Mouse (Mus musculus) gastrocnemius, adult 2 months (tissue): ENCODE measurements at regions not wholly inside any gene's neighbourhood (a gene's known extent, or its start where the extent isn't known, plus 50 kb on each side); places are given as distances from the start of the nearest gene placed in this dataset.

Experiments used
- DNase-seq: peaks from one replicate; pipeline ENCODE4 v3.0.0; 2022
- H3K27ac ChIP-seq: fragments of 200-600 bp; 2 replicates; pipeline ENCODE4 v1.8.1; 2022; ENCODE audit warnings: mild to moderate bottlenecking
- H3K4me3 ChIP-seq: fragments of 200-600 bp; 2 replicates; pipeline ENCODE4 v1.8.1; 2022; ENCODE audit warnings: mild to moderate bottlenecking, moderate library complexity
- CTCF ChIP-seq: fragments of 200-600 bp; IDR thresholded peaks from 2 replicates; pipeline ENCODE4 v1.8.1; 2022; ENCODE audit warnings: antibody characterized with exemption, mild to moderate bottlenecking, moderate library complexity
- intact Hi-C: fragments of 180-260 bp; cut with DNase I; formaldehyde crosslinking; loops from one replicate; pipeline ENCODE4 v1.15.1; 2025

GRCm38 (mm10) chr14:114694930-114695329 lies 397.1 kb upstream of the Gpc5 start:
- no peak for TF ChIP-seq CTCF
- intact Hi-C loops: no loop called here

GRCm38 (mm10) chr14:114697543-114697942 lies 394.5 kb upstream of the Gpc5 start:
- no peak overlapping the region for H3K27ac ChIP-seq
- H3K4me3 ChIP-seq: no peak overlapping the region
- TF ChIP-seq CTCF: no peak
- intact Hi-C loops: no loop called here
- DNase-seq: no peak

More at GRCm38 (mm10) chr14:114694930-114695329, 397.1 kb upstream of the Gpc5 start:
- no peak for DNase-seq
- no peak overlapping the region for H3K27ac ChIP-seq
- no peak overlapping the region for H3K4me3 ChIP-seq

- TF ChIP-seq CTCF: no peak
- no peak overlapping the region for H3K4me3 ChIP-seq
- no peak overlapping the region for H3K27ac ChIP-seq
- intact Hi-C loops: no loop called here
- DNase-seq: no peak
Observed at GRCm38 (mm10) chr14:114723080-114723479, 368.9 kb upstream of the Gpc5 start.

- Histone ChIP-seq H3K27ac (no peak overlapping the region), H3K4me3 (no peak overlapping the region)
- intact Hi-C loops: no loop called here
- DNase-seq: no peak
- no peak for TF ChIP-seq CTCF
Observed at GRCm38 (mm10) chr14:114767323-114767722, 324.7 kb upstream of the Gpc5 start.

- intact Hi-C loops: no loop called here
- H3K27ac ChIP-seq: no peak overlapping the region
- DNase-seq: no peak
- TF ChIP-seq CTCF: no peak
- no peak overlapping the region for H3K4me3 ChIP-seq
Observed at GRCm38 (mm10) chr14:114776723-114777122, 315.3 kb upstream of the Gpc5 start.

GRCm38 (mm10) chr14:114781821-114782220 lies 310.2 kb upstream of the Gpc5 start:
- TF ChIP-seq CTCF: no peak
- no peak for DNase-seq
- Histone ChIP-seq H3K27ac (no peak overlapping the region), H3K4me3 (no peak overlapping the region)
- intact Hi-C loops: no loop called here

- H3K4me3 ChIP-seq: peak overlapping the region; percentile 50
- TF ChIP-seq CTCF: peak; percentile 82
- intact Hi-C loops: no loop called here
- DNase-seq: peak; percentile 34
- H3K27ac ChIP-seq: no peak overlapping the region
Observed at GRCm38 (mm10) chr14:114790946-114791830, 300.8 kb upstream of the Gpc5 start.

- H3K27ac ChIP-seq: no peak overlapping the region
- intact Hi-C loops: no loop called here
- no peak for TF ChIP-seq CTCF
- H3K4me3 ChIP-seq: no peak overlapping the region
- DNase-seq: no peak
Observed at GRCm38 (mm10) chr14:114791831-114792224, 300.2 kb upstream of the Gpc5 start.

GRCm38 (mm10) chr14:114804643-114805042 lies 287.4 kb upstream of the Gpc5 start:
- intact Hi-C loops: no loop called here
- DNase-seq: no peak
- no peak overlapping the region for H3K4me3 ChIP-seq
- H3K27ac ChIP-seq: no peak overlapping the region
- TF ChIP-seq CTCF: no peak

- DNase-seq: no peak
- H3K27ac ChIP-seq: no peak overlapping the region
- no peak overlapping the region for H3K4me3 ChIP-seq
- TF ChIP-seq CTCF: no peak
- intact Hi-C loops: no loop called here
Observed at GRCm38 (mm10) chr14:114808621-114809020, 283.4 kb upstream of the Gpc5 start.

GRCm38 (mm10) chr14:114820677-114821076 lies 271.3 kb upstream of the Gpc5 start:
- Histone ChIP-seq H3K27ac (no peak overlapping the region), H3K4me3 (no peak overlapping the region)
- intact Hi-C loops: no loop called here
- TF ChIP-seq CTCF: no peak
- no peak for DNase-seq

GRCm38 (mm10) chr14:114821098-114821594 lies 270.9 kb upstream of the Gpc5 start:
- Histone ChIP-seq H3K4me3 (no peak overlapping the region), H3K27ac (no peak overlapping the region)
- intact Hi-C loops: no loop called here
- no peak for DNase-seq
- TF ChIP-seq CTCF: no peak

GRCm38 (mm10) chr14:114821672-114822071 lies 270.3 kb upstream of the Gpc5 start:
- Histone ChIP-seq H3K27ac (no peak overlapping the region), H3K4me3 (no peak overlapping the region)
- TF ChIP-seq CTCF: no peak
- intact Hi-C loops: no loop called here
- DNase-seq: no peak
